Mouse (Mus musculus): ENCODE measurements around the gene Medag. TPM values are rescaled to one million over a fixed set of nuclear protein-coding genes. Genes with fewer than 3 reads are reported as not detected.

Medag gene
- total RNA-seq, 2 experiments from 2014 or later = 12.6 to 15.1 TPM

GRCm38 (mm10) chr5:149388947-149389346 is 22.6 kb upstream of the Medag start:
- peak overlapping the region; percentile 56 for H3K4me3 ChIP-seq
- DNase-seq = no peak
- intact Hi-C loops (cut with DNase I) = no loop called here
- H3K27ac ChIP-seq = peak overlapping the region; percentile 90
- no peak for TF ChIP-seq CTCF (IDR thresholded peaks at IDR 0.05)

DNA sequence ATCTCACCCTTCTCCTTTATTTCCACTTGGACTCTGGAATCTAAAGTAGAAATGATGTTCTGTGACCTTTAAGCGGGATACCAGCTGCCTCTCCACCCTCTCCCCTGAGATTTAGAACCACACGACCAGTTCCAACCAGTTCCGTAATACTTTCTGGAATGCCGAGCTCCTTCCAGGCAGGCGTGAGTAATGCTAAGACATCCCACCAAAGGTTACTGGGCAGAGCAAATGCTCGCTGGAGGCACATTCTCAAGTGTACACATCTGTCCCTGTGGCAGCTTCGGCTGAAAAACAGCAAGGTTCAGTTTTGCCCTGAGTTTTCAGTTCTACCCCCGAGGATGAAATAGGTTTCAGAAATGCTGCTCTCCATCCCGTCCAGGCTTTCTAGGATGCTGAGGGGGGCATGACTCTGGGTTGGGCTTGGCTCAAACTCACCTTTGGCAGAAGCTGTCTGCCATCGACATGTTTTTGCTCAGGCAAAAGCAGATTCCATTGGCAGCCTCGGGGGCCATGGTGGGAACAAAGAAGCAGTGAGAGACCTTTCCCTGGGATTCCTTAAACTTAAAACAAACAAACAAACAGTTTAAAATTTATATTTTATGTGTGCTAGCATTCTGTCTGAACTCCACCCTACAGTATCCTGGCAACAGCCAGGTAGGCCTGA is 21.9 kb upstream of the Medag start:
- DNase-seq = peak; percentile 77
- intact Hi-C loops (cut with DNase I) = no loop called here
- peak overlapping the region; percentile 90 for H3K27ac ChIP-seq
- peak overlapping the region; percentile 56 for H3K4me3 ChIP-seq
- no peak for TF ChIP-seq CTCF (IDR thresholded peaks at IDR 0.05)

DNA sequence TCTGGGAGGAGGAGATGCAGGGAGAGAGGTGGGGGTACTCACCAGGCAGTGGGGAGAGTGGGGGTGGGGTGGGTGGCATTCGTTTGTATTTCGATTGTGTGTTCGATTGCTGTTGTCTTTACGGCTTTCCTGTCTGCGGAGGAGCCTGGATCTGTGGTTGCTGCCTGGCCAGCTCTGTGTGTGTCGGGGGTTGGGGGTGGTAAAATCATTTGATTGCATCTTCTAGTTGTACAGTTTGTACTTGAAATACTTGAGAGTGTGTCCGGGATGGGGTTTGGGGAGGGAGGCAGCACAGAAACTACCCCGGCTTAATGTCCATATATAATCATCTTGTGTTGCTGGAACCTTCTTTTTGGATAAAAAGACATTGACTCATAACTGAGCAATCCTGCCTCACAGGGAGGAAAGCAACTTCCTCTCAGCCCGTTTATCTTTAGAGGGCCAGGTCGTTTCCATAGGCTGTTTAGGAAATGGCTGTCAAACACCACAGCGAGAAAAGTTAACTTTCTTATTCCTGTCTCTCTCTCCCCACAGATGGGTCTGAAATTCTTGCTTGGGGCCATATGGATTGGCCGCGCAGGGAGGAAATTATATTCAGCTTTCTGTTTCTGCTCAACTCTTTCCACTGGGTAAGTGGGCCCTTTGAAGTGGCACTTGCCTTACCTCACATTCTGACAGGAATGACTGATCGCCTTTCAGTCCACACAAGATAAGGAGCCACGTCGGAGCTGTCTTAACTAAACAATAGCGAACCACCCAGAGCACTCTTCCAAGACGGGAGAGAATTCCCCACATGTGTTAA is 19.8 kb upstream of the Medag start:
- intact Hi-C loops (cut with DNase I) = no loop called here
- no peak for DNase-seq
- no peak for TF ChIP-seq CTCF (IDR thresholded peaks at IDR 0.05)
- no peak overlapping the region for H3K4me3 ChIP-seq
- peak overlapping the region; percentile 90 for H3K27ac ChIP-seq

GRCm38 (mm10) chr5:149392420-149392988 is 19.0 kb upstream of the Medag start:
- intact Hi-C loops (cut with DNase I) = no loop called here
- H3K27ac ChIP-seq = peak overlapping the region; percentile 90
- peak; percentile 19; the same call in 1 of the 2 replicates for TF ChIP-seq CTCF (IDR thresholded peaks at IDR 0.05)

GRCm38 (mm10) chr5:149401446-149401975 is 10.0 kb upstream of the Medag start:
- DNase-seq = no peak
- H3K27ac ChIP-seq = peak overlapping the region; percentile 85
- TF ChIP-seq CTCF (IDR thresholded peaks at IDR 0.05) = no peak
- intact Hi-C loops (cut with DNase I) = no loop called here
- H3K4me3 ChIP-seq = no peak overlapping the region

More at GRCm38 (mm10) chr5:149392420-149392988, 19.0 kb upstream of the Medag start:
- DNase-seq = no peak
- no peak overlapping the region for H3K4me3 ChIP-seq

DNA sequence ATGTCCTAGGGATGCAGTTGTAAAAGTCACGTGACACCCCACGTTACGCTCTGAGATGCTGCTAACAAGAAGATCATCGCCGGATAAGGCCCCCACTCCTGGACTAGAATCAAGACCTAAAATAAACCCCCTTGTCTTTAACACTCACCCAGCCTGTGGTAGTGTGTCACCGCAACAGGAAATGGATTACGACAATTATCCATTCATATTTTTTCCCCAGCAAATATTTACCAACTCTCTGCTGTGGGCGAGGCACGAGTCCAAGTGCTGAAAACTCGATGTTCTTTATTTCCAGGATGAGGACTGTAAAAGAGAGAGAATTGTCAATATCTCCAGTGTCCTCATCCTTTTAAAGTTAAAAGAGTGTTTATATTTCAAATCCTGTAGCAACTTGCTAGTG is 9.5 kb upstream of the Medag start:
- intact Hi-C loops (cut with DNase I) = no loop called here
- Histone ChIP-seq H3K27ac (peak overlapping the region; percentile 85), H3K4me3 (no peak overlapping the region)
- DNase-seq = no peak
- TF ChIP-seq CTCF (IDR thresholded peaks at IDR 0.05) = no peak

- intact Hi-C loops (cut with DNase I) = no loop called here
- H3K4me3 ChIP-seq = no peak overlapping the region
- DNase-seq = peak; percentile 79
- no peak for TF ChIP-seq CTCF (IDR thresholded peaks at IDR 0.05)
- peak overlapping the region; percentile 85 for H3K27ac ChIP-seq
Measured at GRCm38 (mm10) chr5:149403386-149403785, 8.2 kb upstream of the Medag start.

DNA sequence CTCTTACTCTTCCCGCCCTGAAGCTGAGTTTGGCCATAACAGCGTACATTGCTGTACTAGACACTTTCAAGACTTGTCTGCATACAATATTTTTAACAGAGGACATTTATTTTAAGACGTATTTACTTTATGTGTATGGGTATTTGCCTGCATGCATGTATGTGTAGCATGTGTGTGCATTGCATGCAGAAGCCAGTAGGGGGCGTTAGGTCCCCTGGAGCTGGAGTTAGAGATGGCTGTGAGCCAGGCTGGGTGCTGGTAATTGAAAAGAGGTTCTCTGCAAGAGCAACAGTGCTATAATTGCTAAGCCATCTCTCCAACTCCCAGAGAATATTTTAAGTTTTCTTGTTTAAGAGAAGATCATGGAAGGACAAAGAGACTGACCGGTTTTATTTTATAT is 6.8 kb upstream of the Medag start:
- no peak for DNase-seq
- Histone ChIP-seq H3K27ac (0 out of 2 replicates have a peak overlapping the region, but pooled peaks have one; percentile 16), H3K4me3 (no peak overlapping the region)
- TF ChIP-seq CTCF (IDR thresholded peaks at IDR 0.05) = no peak
- intact Hi-C loops (cut with DNase I) = no loop called here

DNA sequence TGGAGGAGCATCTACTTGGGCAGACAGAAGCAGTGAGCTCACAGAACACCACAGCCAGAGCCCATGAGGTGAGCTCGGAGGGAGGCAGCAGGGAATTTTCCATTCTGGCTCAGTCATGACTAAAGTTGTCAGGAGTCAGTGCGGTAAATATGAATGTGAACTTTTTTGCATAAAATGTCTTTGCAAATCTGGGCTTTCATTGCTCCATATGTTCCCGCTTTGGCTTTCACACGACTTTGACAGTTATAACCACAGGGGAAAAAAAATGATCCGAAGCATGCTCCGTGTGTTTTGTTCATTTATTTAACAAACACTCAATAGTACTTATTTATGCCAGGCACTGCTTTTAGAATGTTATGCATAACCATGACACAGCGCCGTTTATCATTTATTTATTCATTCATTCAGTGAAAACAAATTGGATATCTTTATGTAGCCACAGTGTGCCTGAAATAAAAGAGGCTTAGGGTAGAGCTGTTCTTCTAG is 4.7 kb upstream of the Medag start:
- no peak for DNase-seq
- intact Hi-C loops (cut with DNase I) = no loop called here
- Histone ChIP-seq H3K27ac (no peak overlapping the region), H3K4me3 (no peak overlapping the region)
- TF ChIP-seq CTCF (IDR thresholded peaks at IDR 0.05) = no peak

- Histone ChIP-seq H3K27ac (no peak overlapping the region), H3K4me3 (no peak overlapping the region)
- TF ChIP-seq CTCF (IDR thresholded peaks at IDR 0.05) = no peak
- intact Hi-C loops (cut with DNase I) = no loop called here
- DNase-seq = no peak
Measured at GRCm38 (mm10) chr5:149409502-149409901, 2.0 kb upstream of the Medag start.

GRCm38 (mm10) chr5:149412194-149412575 is 636 bp downstream of the Medag start:
- peak overlapping the region; percentile 86 for H3K27ac ChIP-seq
- DNase-seq = no peak
- H3K4me3 ChIP-seq = peak overlapping the region; percentile 70
- TF ChIP-seq CTCF (IDR thresholded peaks at IDR 0.05) = no peak
- intact Hi-C loops (cut with DNase I) = no loop called here

- DNase-seq = no peak
- intact Hi-C loops (cut with DNase I) = no loop called here
Measured at GRCm38 (mm10) chr5:149412671-149413070, 1.1 kb downstream of the Medag start.

More at GRCm38 (mm10) chr5:149412671-149413070, 1.1 kb downstream of the Medag start:
- TF ChIP-seq CTCF (IDR thresholded peaks at IDR 0.05) = no peak
- H3K27ac ChIP-seq = peak overlapping the region; percentile 86
- peak overlapping the region; percentile 70 for H3K4me3 ChIP-seq

Measured in gastrocnemius, adult 2 months (tissue).